12 mouse cellular contexts compared by ENCODE assay signal in genomic region chr8:87645829-87646483, GRCm38 (mm10).
DNase-seq lines count a peak whose midpoint lies in the region; ATAC-seq lines count a peak whose summit lies in the region.
"Had no signal": no experiment of that assay in that cellular context is flagged by ENCODE, and none has a peak within 500 bp of the region (broad histone marks: within the 10 kb centered on the region; RNA-seq: fewer than 3 reads in every experiment).

No protein-coding gene starts in this region.

- H3K27ac ChIP-seq in neural tube, embryonic 13.5 days (replicated peaks): peak overlapping the region; percentile 76
- H3K27ac ChIP-seq in limb, embryonic 15.5 days: 0 out of 2 replicates have a peak overlapping the region, but pooled peaks have one; percentile 24
- peak overlapping the region; percentile 60 for H3K27ac ChIP-seq in neural tube, embryonic 15.5 days (replicated peaks)

- H3K4me3 ChIP-seq in neural tube, embryonic 13.5 days: no peak overlapping the region
- no peak overlapping the region for H3K4me3 ChIP-seq in limb, embryonic 15.5 days
- H3K4me3 ChIP-seq in neural tube, embryonic 15.5 days (replicated peaks): no peak overlapping the region
- H3K4me3 ChIP-seq: myocyte had no signal

- WGBS in neural tube, embryonic 13.5 days: 62% methylated on average over 5 of the region's 5 CpGs
- 65% methylated on average over 5 of the region's 5 CpGs for WGBS in limb, embryonic 15.5 days
- 59% methylated on average over 5 of the region's 5 CpGs for WGBS in neural tube, embryonic 15.5 days

- no peaks in the 10 kb centered on the region for H3K27me3 ChIP-seq in neural tube, embryonic 13.5 days
- H3K27me3 ChIP-seq in limb, embryonic 15.5 days: no peaks in the 10 kb centered on the region
- 0 out of 2 replicates have a peak, but pooled peaks cover 3% of the 10 kb centered on the region for H3K27me3 ChIP-seq in neural tube, embryonic 15.5 days (replicated peaks)

- H3K9me3 ChIP-seq in neural tube, embryonic 13.5 days: no peaks in the 10 kb centered on the region
- H3K9me3 ChIP-seq in limb, embryonic 15.5 days: no peaks in the 10 kb centered on the region
- H3K9me3 ChIP-seq in neural tube, embryonic 15.5 days (replicated peaks): no peaks in the 10 kb centered on the region

- peak; percentile 19 for DNase-seq in cerebellum, adult 8-10 months
- no peak for DNase-seq in cerebellum, adult 11 months
- DNase-seq in neural tube, embryonic 10.5 days (ENCODE audit: extremely low spot score, low spot score): no peak
- no peak for DNase-seq in thymus, postnatal 14 days
- DNase-seq in ovary, postnatal 10 days (ENCODE audit: low spot score): no peak
- DNase-seq: heart, postnatal 14 days; kidney, adult 2 months; liver, postnatal 0 days had no signal

- H3K36me3 ChIP-seq in neural tube, embryonic 13.5 days: no peaks in the 10 kb centered on the region
- H3K36me3 ChIP-seq in limb, embryonic 15.5 days: no peaks in the 10 kb centered on the region
- no peaks in the 10 kb centered on the region for H3K36me3 ChIP-seq in neural tube, embryonic 15.5 days

- H3K9ac ChIP-seq in neural tube, embryonic 13.5 days: no peak overlapping the region
- H3K9ac ChIP-seq in limb, embryonic 15.5 days: no peak overlapping the region
- no peak overlapping the region for H3K9ac ChIP-seq in neural tube, embryonic 15.5 days (replicated peaks)
- H3K9ac ChIP-seq: liver, postnatal 0 days had no signal

- H3K4me2 ChIP-seq in neural tube, embryonic 13.5 days: no peak overlapping the region
- H3K4me2 ChIP-seq in limb, embryonic 15.5 days: no peak overlapping the region
- H3K4me2 ChIP-seq in neural tube, embryonic 15.5 days: no peak overlapping the region

- H3K4me1 ChIP-seq in neural tube, embryonic 13.5 days (replicated peaks): peaks cover 35% of the 10 kb centered on the region
- H3K4me1 ChIP-seq in limb, embryonic 15.5 days: peaks cover 11% of the 10 kb centered on the region
- H3K4me1 ChIP-seq in neural tube, embryonic 15.5 days: peaks cover 20% of the 10 kb centered on the region

- ATAC-seq in neural tube, embryonic 13.5 days (ENCODE audit: low read depth): peak; percentile 28; the same call in 1 of the 2 replicates
- ATAC-seq in limb, embryonic 15.5 days (ENCODE audit: insufficient number of reproducible peaks, low FRiP score, low TSS enrichment, low read depth): no peak
- peak; percentile 37; the same call in 1 of the 2 replicates for ATAC-seq in neural tube, embryonic 15.5 days (ENCODE audit: low FRiP score)
- ATAC-seq: liver, postnatal 0 days had no signal

Comparison
In these comparisons a context has a peak if more than half of its experiments do, and no peak if none do; other contexts are left out.
1. H3K27ac ChIP-seq: peak in every context shown above with its lines; median percentile 76 in neural tube, embryonic 13.5 days; 60 in neural tube, embryonic 15.5 days; 24 in limb, embryonic 15.5 days.